Mouse (Mus musculus): ENCODE data around the gene Eif2b3. TPM values are rescaled to one million over a fixed set of nuclear protein-coding genes. Genes with fewer than 3 reads are reported as not detected.

Gene Eif2b3
- total RNA-seq, 2 experiments from 2014 or later: 18.7 to 18.9 TPM

DNA sequence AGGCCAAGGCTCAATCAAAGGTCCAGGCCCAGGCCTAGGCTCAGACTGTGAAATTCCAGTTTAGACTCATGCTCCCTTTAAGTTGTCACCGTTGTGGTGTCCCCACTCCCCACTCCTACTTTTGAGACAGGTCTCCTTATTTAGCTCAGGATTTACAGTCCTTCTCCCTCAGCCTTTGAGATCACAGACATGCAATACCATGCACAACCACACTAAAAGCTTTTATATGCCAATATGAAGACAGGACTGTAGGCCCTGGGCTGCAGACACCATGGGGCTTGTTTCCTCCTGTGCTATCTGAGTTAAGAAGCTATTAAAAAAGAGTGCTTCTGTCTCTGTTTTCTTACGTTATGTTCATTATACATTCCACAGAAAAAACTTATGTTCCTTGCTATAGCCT lies 1.5 kb upstream of the Eif2b3 start:
- no peak for DNase-seq

GRCm38 (mm10) chr4:117018327-117018726 lies 875 bp upstream of the Eif2b3 start:
- DNase-seq: no peak

DNA sequence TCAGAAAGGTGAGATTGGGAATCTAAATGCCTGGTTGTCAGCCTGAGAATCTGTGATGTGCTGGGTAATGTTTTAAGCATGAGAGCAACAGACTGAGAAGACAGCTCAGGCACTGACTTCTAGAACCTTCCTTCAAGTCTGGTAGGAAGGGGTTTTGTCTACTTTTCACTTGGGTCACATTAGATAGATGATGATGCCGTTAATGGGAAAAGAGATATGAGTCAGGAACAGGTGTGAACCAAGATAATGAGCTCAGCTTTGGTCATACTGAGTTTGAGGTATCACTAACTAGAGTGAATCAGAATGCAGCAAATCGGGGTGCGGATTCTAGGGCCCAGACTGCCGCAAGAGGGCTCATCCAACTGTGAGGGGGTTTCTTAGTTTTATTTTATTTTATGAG lies 4.3 kb downstream of the Eif2b3 start:
- DNase-seq: no peak

DNA sequence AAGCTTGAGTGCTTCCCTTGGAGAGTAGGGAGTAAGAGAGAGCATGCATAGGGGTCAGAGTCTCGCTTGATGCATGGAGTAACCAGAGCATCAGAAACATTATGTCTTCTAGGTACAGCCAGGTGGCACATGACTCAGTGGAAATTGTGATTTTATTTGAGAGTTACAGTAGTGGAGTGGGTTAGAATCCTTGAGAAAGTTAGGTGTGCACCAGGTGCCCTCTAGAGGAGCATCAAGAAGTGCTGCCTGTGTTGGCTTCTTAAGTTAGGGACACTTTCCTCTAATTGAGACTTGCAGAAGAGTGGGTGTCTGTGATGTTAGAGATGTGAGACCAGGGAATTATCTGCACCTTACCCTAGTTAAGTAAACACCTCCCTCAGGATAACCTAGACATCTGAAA lies 11.9 kb downstream of the Eif2b3 start:
- DNase-seq: no peak

DNA sequence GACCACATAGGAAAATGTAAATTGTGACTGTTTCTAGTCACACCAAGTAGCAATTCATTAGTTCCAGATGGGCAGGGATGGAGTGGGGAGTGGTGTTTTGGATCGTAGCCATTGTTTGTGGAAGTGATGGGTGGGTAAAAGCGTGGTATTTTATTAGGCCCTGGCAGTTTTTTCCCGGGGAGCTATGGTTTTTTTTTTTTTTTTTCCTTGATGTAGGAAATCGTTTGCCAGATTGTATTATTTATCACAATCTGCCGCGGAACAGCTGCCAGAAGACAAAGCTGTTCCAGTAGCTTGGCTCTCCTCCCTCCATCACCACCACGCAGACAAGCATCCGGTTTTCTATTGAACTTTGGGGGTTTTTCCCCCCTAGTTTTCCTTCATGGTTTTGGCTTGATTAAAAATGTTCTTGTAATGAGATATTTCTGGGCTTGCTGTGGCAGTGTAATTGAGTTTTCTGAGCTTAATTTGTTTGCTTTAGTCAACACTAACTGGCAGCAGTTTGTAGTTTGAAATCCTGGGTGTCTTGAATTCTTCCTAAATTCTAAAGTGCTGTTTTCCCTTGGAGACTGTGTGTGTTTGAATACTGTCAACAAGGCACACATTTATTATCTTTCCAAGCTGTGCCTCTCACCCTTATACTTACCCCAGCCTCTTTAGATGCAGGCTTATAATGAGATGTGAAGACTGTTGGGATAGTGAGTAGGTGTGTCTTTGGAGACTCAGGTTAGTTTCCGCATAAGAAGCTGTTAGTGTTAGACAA lies 20.9 kb downstream of the Eif2b3 start:
- DNase-seq: peak; percentile 68 to 73

DNA sequence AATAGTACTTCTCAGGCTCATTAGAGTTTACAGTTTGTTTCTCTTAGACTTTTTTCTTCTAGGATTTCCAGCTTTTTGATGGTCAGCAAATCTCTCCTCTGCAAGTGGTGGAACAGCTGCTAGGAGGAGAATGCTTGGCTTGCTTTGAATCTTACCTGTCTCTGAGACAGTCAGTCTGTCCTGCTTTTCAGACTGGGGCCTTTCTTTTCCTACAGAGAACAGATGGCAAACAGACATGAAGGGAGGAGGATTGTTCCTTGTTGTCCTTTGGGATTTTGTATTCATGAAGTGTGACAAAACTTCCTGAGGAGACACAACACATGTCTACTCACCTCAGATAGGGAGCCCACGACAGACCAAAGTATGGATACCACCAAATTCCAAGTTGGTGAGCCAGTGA lies 21.6 kb downstream of the Eif2b3 start:
- no peak for DNase-seq

- peak in 1 of 2 experiments; percentile 3 for DNase-seq
Observed at GRCm38 (mm10) chr4:117041283-117041721, 22.1 kb downstream of the Eif2b3 start.

DNA sequence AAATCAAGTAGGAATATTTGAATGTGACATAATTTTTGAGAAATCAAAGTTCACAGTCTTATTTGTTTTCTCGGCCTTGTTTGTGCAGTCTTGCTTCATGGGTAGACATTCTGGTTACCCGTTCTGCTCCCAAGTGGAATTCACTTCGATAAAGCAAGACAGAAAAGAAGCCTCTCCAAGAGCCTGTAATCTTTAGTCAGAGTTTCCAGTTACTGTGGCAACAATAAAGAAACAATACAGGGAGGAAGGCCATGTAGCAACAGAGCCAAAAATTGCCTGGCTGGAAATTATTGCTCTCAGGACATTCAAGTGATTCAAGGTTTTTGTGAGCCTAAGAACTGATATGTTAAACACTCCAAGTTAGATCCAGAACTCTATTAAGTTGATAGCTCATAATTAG lies 29.6 kb downstream of the Eif2b3 start:
- no peak for DNase-seq

DNA sequence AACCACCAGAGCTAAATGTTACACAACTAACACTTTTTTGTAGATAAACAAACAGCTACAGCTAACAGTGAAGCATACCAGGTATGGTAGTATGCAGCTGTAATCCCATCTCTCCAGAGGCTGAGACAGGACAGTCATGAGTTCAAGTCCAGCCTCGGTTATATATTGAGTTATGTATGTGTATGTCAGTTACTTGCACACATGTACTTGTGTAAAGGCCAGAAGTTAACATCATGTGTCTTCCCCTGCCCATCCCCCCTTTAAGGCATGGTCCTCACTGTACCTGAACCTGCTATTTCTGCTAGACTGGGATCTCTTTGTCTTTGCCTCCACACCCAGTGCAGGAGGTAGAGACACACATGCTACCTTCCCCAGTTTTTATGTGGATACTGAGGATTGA lies 30.3 kb downstream of the Eif2b3 start:
- DNase-seq: no peak

DNA sequence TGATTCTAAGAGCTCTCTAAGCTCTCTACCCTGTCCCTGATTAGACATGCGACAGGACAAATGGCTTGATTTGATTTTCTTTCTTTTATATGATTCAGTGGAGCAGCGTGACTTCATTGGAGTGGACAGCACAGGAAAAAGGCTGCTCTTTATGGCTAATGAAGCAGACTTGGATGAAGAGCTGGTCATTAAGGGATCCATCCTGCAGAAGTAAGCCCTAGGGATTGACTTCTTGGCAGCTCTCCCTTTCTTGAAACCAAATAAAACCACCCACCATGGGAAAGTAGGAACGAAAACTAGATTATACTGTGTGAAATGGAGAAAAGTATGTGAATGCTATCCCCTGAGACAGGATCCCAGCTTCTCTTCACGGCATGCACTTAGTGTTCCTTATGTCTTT lies 33.4 kb downstream of the Eif2b3 start:
- DNase-seq: no peak

GRCm38 (mm10) chr4:117053956-117054355 lies 34.8 kb downstream of the Eif2b3 start:
- DNase-seq: no peak

DNA sequence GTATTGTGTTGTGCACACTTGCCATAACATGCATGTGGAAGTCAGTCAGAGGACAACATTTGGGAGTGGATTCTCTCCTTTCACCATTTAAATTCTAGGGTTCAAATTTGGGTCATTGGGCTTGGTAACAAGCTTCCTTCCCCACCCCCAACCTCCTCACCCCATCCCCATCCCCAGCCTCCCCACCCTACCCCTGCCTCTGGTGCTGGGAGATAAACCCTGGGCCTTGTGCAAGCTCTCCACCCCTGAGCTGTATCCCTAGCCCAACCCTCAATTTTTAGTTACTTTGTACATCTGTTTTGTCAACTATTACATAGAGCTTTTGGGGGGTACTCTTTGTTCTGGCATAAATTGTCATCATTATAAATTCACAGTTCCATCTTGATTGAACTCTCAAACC lies 36.9 kb downstream of the Eif2b3 start:
- DNase-seq: no peak

- DNase-seq: peak in 1 of 2 experiments; percentile 6
Observed at GRCm38 (mm10) chr4:117056514-117056913, 37.3 kb downstream of the Eif2b3 start.

- DNase-seq: no peak
Observed at GRCm38 (mm10) chr4:117058512-117058911, 39.3 kb downstream of the Eif2b3 start.

- DNase-seq: no peak
Observed at GRCm38 (mm10) chr4:117062700-117063390, 43.6 kb downstream of the Eif2b3 start.

GRCm38 (mm10) chr4:117068035-117068434 lies 48.8 kb downstream of the Eif2b3 start:
- no peak for DNase-seq

GRCm38 (mm10) chr4:117069647-117070046 lies 50.4 kb downstream of the Eif2b3 start:
- no peak for DNase-seq

- no peak for DNase-seq
Observed at GRCm38 (mm10) chr4:117070624-117071023, 51.4 kb downstream of the Eif2b3 start.

DNA sequence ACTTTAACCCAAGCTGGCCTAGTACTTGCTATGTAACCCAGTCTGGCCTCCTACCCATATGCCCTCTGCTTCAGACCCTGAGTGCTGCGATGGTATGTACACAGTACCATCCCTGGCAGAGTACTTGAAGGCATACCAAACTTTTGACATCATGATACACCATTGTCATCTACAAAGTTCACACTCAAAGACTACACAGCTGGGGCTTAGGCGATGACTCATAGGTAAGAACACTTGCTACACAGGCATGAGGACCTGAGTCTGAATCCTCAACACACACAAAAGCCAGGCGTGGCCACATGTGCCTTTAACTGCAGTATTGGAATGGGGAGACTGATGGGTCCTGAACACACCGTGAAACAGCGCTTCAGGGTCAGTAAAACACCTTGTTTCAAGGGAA lies 52.0 kb downstream of the Eif2b3 start:
- no peak for DNase-seq

DNA sequence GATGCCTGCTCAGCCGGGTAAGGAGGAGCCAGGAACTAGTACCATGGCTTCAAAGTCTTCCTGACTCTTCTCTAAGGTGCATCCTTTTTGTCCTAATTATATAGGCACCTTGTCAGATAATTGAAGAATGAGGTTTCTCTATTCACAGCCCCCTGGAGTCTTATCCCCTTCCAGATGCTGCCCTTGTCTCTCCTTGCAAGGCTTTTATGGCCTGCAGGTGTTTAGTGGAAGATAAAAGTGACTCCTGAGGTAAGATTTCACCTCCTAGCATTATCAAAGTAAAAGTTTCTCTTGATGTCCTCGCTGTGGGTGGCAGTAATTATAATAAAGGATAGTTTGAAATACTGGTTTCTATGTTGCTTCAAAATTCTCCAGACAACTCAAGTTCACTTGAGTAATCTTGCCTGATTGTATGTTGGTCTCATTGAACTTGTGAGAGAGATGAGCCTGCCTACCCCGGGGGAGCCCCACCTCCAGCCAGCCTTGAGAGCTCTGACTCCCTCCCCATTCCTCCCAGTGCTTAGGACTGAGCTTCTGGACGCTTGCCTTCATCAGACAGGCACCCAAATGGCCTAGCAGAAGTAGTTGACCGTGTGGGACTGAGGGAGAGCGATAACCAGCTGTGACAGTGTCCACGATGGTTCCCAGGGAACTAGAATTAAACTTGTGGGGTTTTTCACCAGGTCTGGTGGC lies 68.9 kb downstream of the Eif2b3 start:
- no peak for DNase-seq

DNA sequence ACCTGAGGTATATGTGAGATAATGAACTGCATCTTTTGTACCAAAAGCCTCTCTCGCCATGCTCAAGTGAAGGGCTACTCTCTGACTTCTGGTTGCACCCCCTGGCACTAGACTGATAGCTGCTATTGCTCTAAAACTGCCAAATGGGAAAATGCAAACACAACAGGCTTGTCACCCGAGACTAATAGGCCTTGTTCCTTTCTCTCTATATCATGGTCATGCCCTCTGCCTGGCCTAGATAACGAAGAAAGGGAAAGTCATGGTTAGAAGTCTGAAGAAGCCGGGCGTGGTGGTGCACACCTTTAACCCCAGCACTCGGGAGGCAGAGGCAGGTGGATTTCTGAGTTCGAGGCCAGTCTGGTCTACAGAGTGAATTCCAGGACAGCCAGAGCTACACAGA lies 71.4 kb downstream of the Eif2b3 start:
- DNase-seq: no peak

GRCm38 (mm10) chr4:117094626-117095361 lies 75.6 kb downstream of the Eif2b3 start:
- no peak for DNase-seq

Data from layer of hippocampus, postnatal 36 days (tissue).